Mouse (Mus musculus) lung, postnatal 36 days (tissue): ENCODE measurements around the gene Plxnb2.
A peak's percentile ranks its signal among the peaks of the same experiment; 100 is the strongest.

Experiments used
- DNase-seq: peaks from one replicate; pipeline ENCODE4 v3.0.0; 2022; ENCODE audit warnings: mixed read lengths

Gene Plxnb2

GRCm38 (mm10) chr15:89178954-89179629, 1.5 kb downstream of the Plxnb2 start:
- peak; percentile 89 for DNase-seq

GRCm38 (mm10) chr15:89178260-89178860, 2.2 kb downstream of the Plxnb2 start:
- no peak for DNase-seq

GRCm38 (mm10) chr15:89177576-89178259, 2.9 kb downstream of the Plxnb2 start:
- DNase-seq: peak; percentile 49

- peak; percentile 95 for DNase-seq
Measured at GRCm38 (mm10) chr15:89177121-89177520, 3.5 kb downstream of the Plxnb2 start.

- no peak for DNase-seq
Measured at GRCm38 (mm10) chr15:89175411-89176155, 5.0 kb downstream of the Plxnb2 start.

- no peak for DNase-seq
Measured at GRCm38 (mm10) chr15:89174889-89175339, 5.7 kb downstream of the Plxnb2 start.

- peak; percentile 78 for DNase-seq
Measured at GRCm38 (mm10) chr15:89173906-89174214, 6.7 kb downstream of the Plxnb2 start.

GRCm38 (mm10) chr15:89173024-89173905, 7.3 kb downstream of the Plxnb2 start:
- DNase-seq: peak; percentile 51

GRCm38 (mm10) chr15:89172276-89172935, 8.2 kb downstream of the Plxnb2 start:
- DNase-seq: no peak

GRCm38 (mm10) chr15:89171526-89172051, 9.0 kb downstream of the Plxnb2 start:
- DNase-seq: no peak

- DNase-seq: peak; percentile 73
Measured at GRCm38 (mm10) chr15:89170102-89170501, 10.5 kb downstream of the Plxnb2 start.

GRCm38 (mm10) chr15:89169431-89169830, 11.2 kb downstream of the Plxnb2 start:
- peak; percentile 94 for DNase-seq

GRCm38 (mm10) chr15:89168922-89169321, 11.7 kb downstream of the Plxnb2 start:
- DNase-seq: no peak

- no peak for DNase-seq
Measured at GRCm38 (mm10) chr15:89165478-89165877, 15.1 kb downstream of the Plxnb2 start.

GRCm38 (mm10) chr15:89161397-89161796, 19.2 kb downstream of the Plxnb2 start:
- DNase-seq: peak; percentile 67

- DNase-seq: no peak
Measured at GRCm38 (mm10) chr15:89158516-89158915, 22.1 kb downstream of the Plxnb2 start.

GRCm38 (mm10) chr15:89157954-89158353, 22.6 kb downstream of the Plxnb2 start:
- peak; percentile 84 for DNase-seq

- DNase-seq: no peak
Measured at GRCm38 (mm10) chr15:89152312-89152711, 28.3 kb downstream of the Plxnb2 start.

- peak; percentile 53 for DNase-seq
Measured at GRCm38 (mm10) chr15:89150041-89150390, 30.6 kb downstream of the Plxnb2 start.

- DNase-seq: peak; percentile 50
Measured at GRCm38 (mm10) chr15:89149271-89150040, 31.1 kb downstream of the Plxnb2 start, which contains the start of gene Mapk11. Gene Mapk11 (minus strand): TSS chr15:89149628.
